Mouse (Mus musculus): ENCODE results near the gene Mgarp. TPM values are rescaled to one million over a fixed set of nuclear protein-coding genes. Genes with fewer than 3 reads are reported as not detected.
"Not testable (repeated sequence)": the region's sequence is repeated elsewhere in the genome, so short reads cannot be mapped to it uniquely, and the experiment has no call there.

The Mgarp gene
- polyA plus RNA-seq, 1 experiment = 0.08 TPM

DNA sequence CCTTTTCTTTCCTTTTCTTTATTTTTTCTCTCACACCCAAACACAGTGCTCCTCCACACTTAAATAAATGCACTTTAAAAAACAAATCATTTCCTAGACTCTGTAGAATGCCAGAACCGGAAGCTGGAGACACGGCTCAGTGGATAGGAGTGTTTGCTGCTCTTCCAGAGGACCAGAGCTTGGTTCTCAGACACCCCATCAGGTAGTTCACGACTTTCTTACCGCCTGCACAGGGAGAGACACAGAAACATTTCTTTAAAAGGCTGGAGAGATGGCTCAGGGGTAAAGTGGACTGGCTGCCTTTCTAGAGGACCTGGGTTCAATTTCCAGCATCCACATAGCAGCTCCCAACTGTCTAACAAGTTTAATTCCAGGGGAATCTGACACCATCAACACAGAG, 3.0 kb upstream of the Mgarp start:
- no peak overlapping the region for H3K4me3 ChIP-seq (ENCODE audit: insufficient read depth, low read length)
- TF ChIP-seq POLR2A (IDR thresholded peaks at IDR 0.05; ENCODE audit: extremely low read depth, insufficient read depth, low read length) (no peak), CTCF (IDR thresholded peaks at IDR 0.05; ENCODE audit: extremely low read depth, insufficient read depth, low read length) (no peak)
- no peaks in the 10 kb centered on the region for H3K4me1 ChIP-seq (ENCODE audit: control insufficient read depth, insufficient read depth, low read length)
- H3K27ac ChIP-seq (ENCODE audit: insufficient read depth, low read length) = no peak overlapping the region

DNA sequence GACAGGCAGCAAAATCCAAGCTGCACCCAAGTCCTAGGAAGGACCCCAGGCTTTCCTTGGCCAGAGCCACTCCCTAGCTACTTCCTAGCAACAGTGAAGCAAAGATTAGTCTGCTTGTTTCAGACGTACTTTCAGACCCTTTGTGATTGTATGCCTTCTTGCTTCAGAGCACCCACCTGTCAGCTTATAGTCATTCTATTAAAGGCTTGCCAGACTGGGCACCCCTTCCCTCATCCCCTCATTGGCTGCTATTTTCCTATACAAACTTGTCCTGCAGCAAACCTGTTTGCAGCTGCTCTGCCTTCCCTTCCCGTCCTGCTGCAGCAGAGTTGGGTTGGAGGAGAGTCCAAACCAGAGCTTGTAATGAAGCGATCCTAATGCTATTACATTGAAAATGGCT, 2.1 kb upstream of the Mgarp start:
- H3K27ac ChIP-seq (ENCODE audit: insufficient read depth, low read length) = no peak overlapping the region
- TF ChIP-seq POLR2A (IDR thresholded peaks at IDR 0.05; ENCODE audit: extremely low read depth, insufficient read depth, low read length) (no peak), CTCF (IDR thresholded peaks at IDR 0.05; ENCODE audit: extremely low read depth, insufficient read depth, low read length) (no peak)
- H3K4me1 ChIP-seq (ENCODE audit: control insufficient read depth, insufficient read depth, low read length) = no peaks in the 10 kb centered on the region

DNA sequence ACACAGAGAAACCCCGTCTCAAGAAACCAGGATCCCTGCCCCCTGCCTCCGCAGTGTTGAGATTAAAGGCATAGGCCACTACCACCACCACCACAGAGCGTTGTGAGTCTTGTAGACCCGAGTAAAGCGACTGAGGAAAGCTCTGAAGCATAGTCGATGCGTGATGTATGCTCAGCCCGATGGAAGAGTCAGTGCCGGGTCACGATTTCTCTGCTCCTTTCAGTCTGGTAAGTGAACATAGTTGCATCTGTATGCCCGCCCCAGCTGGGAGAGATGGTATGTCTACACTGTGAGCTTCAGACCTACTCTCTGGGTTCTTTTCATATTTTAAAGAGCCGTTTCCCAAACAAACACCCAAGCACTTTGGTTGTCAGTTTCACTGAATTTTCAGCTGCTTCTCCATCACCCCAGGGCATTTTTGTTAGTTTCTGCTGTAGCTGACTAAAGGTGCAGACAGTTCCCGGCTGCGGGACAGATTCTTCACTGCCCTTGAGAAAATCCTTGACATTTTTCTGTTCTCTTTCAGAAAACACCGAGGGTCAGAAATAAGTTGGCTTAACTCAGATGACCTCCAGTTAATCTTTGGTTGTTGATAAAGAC, 1.3 kb upstream of the Mgarp start:
- Histone ChIP-seq H3K4me1 (ENCODE audit: control insufficient read depth, insufficient read depth, low read length) (no peaks in the 10 kb centered on the region), H3K27ac (ENCODE audit: insufficient read depth, low read length) (no peak overlapping the region), H3K4me3 (ENCODE audit: insufficient read depth, low read length) (no peak overlapping the region)
- TF ChIP-seq CTCF (IDR thresholded peaks at IDR 0.05; ENCODE audit: extremely low read depth, insufficient read depth, low read length) (no peak), POLR2A (IDR thresholded peaks at IDR 0.05; ENCODE audit: extremely low read depth, insufficient read depth, low read length) (no peak)

More for the DNA sequence above, 2.1 kb upstream of the Mgarp start:
- no peak overlapping the region for H3K4me3 ChIP-seq (ENCODE audit: insufficient read depth, low read length)

DNA sequence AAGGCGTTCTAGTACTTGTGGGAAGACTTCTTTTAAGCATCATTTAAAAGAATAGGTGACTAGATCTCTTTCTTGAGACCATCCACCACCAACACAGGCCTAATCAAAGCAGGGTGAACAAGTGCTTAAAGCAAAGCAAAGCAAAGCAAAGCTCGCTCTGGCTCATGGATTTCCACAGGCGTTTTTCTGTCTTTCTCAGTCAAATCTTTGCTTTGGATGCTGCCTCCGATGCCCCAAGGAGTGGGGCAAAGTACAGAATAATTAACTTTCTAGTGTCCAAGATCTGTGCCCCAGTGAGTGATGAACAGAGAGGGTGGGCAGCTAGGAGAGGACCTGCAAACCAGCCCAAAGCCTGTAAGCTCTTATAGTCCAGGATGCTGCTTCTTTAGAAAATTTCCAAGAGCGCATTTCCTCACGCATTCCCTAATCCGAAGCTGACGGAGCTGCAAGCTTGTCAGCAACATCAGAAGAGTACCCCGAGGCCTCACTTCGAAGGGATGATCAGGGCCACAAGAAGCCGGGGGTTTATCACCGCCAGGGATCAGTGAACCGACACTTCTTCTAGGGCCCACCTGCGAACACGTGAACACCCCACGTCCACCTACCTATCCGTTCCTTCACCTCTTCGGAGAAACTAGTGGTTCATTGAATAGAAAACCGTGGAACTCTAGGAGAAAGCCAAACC, 935 bp downstream of the Mgarp start:
- Histone ChIP-seq H3K4me1 (ENCODE audit: control insufficient read depth, insufficient read depth, low read length) (no peaks in the 10 kb centered on the region), H3K4me3 (ENCODE audit: insufficient read depth, low read length) (no peak overlapping the region), H3K27ac (ENCODE audit: insufficient read depth, low read length) (no peak overlapping the region)
- TF ChIP-seq POLR2A (IDR thresholded peaks at IDR 0.05; ENCODE audit: extremely low read depth, insufficient read depth, low read length) (no peak), CTCF (IDR thresholded peaks at IDR 0.05; ENCODE audit: extremely low read depth, insufficient read depth, low read length) (no peak)

DNA sequence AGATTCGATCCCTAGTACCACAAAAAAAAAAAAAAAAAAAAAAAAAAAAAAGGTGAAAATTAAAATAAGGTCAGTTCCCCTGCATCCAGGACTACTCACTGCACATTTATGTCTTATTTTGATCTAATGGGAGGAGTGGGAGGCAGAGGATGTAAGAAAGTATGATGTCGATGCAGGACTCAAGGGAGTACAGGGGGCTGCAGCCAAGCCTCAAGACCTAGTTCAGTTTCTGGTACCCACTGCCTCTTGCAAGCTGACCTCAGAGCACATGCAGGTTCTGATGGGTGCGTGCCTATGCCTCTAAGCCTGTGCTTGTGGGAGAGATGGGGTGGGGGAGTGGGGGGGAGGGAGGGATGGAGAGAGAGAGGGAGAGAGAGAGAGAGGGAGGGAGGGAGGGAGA, 1.7 kb downstream of the Mgarp start:
- no peak overlapping the region for H3K27ac ChIP-seq (ENCODE audit: insufficient read depth, low read length)

DNA sequence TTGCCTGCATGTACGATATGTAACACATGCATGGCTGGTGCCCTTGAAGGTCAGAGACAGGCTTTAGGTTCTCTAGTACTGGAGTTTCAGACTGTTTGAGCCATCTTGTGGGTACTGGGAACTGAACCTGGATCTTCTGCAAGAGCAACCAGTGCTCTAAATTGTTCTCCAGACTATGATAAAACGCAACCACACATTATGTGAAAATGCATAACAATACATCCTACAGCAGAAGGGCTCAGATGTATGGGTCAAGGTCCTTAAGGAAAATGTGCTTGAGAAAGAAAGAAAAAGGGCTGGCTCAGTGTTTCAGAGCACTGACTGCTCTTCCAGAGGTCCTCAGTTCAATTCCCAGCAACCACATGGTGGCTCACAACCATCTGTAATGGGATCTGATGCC, 2.9 kb downstream of the Mgarp start:
- no peak for TF ChIP-seq CTCF (IDR thresholded peaks at IDR 0.05; ENCODE audit: extremely low read depth, insufficient read depth, low read length)
- H3K4me1 ChIP-seq (ENCODE audit: control insufficient read depth, insufficient read depth, low read length) = no peaks in the 10 kb centered on the region
- H3K27ac ChIP-seq (ENCODE audit: insufficient read depth, low read length) = no peak overlapping the region
- no peak overlapping the region for H3K4me3 ChIP-seq (ENCODE audit: insufficient read depth, low read length)

More for the DNA sequence above, 1.7 kb downstream of the Mgarp start:
- Histone ChIP-seq H3K4me3 (ENCODE audit: insufficient read depth, low read length) (no peak overlapping the region), H3K4me1 (ENCODE audit: control insufficient read depth, insufficient read depth, low read length) (no peaks in the 10 kb centered on the region)
- TF ChIP-seq POLR2A (IDR thresholded peaks at IDR 0.05; ENCODE audit: extremely low read depth, insufficient read depth, low read length) (no peak), CTCF (IDR thresholded peaks at IDR 0.05; ENCODE audit: extremely low read depth, insufficient read depth, low read length) (no peak)

DNA sequence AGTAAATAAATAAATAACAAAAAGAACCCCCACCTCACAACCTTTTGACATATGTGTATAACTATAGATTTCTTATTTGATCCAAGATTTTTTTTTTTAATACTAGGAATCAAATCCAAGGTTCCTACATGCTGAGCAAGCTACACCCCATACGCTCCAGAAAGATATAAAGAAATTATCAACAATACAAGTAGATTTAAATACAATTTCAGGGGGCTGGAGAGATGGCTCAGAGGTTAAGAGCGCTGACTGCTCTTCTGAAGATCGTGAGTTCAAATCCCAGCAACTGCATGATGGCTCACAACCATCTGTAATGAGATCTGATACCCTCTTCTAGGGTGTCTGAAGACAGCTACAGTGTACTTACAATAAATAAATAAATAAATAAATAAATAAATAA, 3.5 kb downstream of the Mgarp start:
- not testable (repeated sequence) for H3K27ac ChIP-seq (ENCODE audit: insufficient read depth, low read length); H3K4me1 ChIP-seq (ENCODE audit: control insufficient read depth, insufficient read depth, low read length); H3K4me3 ChIP-seq (ENCODE audit: insufficient read depth, low read length)

DNA sequence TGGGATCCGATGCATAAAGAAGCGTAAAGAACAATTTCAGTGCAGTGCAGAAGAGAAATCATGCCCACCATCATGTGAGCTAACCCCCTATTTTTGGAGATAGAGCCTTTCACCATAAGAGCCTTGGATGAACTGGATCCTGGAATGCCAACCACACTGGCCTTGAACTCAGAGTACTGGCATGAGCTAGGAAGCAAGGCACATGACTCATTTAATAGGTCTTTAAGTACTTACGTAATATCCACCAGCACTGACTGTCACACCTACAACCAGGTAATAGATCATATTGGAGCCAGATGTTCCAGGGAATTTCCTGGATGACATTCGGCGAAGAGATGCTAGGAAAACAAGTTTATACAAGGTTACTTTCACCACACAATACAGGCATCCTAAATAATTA, 4.9 kb downstream of the Mgarp start:
- no peaks in the 10 kb centered on the region for H3K4me1 ChIP-seq (ENCODE audit: control insufficient read depth, insufficient read depth, low read length)
- no peak overlapping the region for H3K27ac ChIP-seq (ENCODE audit: insufficient read depth, low read length)
- no peak overlapping the region for H3K4me3 ChIP-seq (ENCODE audit: insufficient read depth, low read length)
- TF ChIP-seq POLR2A (IDR thresholded peaks at IDR 0.05; ENCODE audit: extremely low read depth, insufficient read depth, low read length) (no peak), CTCF (IDR thresholded peaks at IDR 0.05; ENCODE audit: extremely low read depth, insufficient read depth, low read length) (no peak)

DNA sequence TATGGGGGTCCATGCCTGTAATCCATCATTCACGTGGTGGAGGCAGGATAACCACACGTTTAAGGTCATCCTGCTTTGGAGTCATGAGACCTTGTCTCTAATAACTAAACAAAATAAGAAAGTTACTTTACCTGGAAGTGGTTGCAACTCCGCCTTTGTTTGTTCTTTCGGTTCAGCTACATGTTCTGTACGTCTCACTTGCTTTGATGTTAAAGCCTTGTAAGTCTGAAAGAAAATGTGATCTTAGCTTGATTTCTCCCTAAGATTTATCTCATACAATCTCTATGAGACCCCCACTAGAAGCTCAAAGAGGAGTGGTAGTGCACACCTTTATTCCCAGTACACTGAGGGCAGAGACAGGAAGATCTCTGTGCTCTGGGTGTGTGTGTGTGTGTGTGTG, 5.4 kb downstream of the Mgarp start:
- Histone ChIP-seq H3K4me1 (ENCODE audit: control insufficient read depth, insufficient read depth, low read length) (no peaks in the 10 kb centered on the region), H3K27ac (ENCODE audit: insufficient read depth, low read length) (no peak overlapping the region), H3K4me3 (ENCODE audit: insufficient read depth, low read length) (no peak overlapping the region)
- TF ChIP-seq CTCF (IDR thresholded peaks at IDR 0.05; ENCODE audit: extremely low read depth, insufficient read depth, low read length) (no peak), POLR2A (IDR thresholded peaks at IDR 0.05; ENCODE audit: extremely low read depth, insufficient read depth, low read length) (no peak)

DNA sequence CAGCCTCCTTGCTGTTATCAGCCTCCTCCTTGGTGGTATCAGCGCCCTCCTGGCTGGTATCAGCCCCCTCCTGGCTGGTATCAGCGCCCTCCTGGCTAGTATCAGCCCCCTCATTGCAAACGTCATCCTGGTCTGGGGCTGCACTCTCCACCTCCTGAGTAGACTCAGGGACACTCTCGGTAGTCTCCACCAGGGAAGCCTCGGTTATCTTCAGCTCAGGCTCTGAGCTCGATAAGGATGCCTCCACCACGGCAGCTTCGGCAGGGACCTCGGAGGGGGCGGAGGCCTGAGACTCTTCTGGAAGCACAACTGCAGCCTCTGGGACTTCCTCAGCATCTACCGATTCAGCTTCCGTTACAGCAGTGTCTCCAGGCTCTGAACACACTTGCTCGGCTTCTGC, 7.6 kb downstream of the Mgarp start:
- H3K4me1 ChIP-seq (ENCODE audit: control insufficient read depth, insufficient read depth, low read length) = no peaks in the 10 kb centered on the region
- no peak overlapping the region for H3K4me3 ChIP-seq (ENCODE audit: insufficient read depth, low read length)
- no peak for TF ChIP-seq POLR2A (IDR thresholded peaks at IDR 0.05; ENCODE audit: extremely low read depth, insufficient read depth, low read length)
- no peak for TF ChIP-seq CTCF (IDR thresholded peaks at IDR 0.05; ENCODE audit: extremely low read depth, insufficient read depth, low read length)
- H3K27ac ChIP-seq (ENCODE audit: insufficient read depth, low read length) = no peak overlapping the region
